Mouse (Mus musculus) small intestine, adult 2 months (tissue): ENCODE measurements around the gene Gnat3.

Experiments
- CTCF ChIP-seq: fragments of 200-500 bp; IDR thresholded peaks from 2 replicates; pipeline ENCODE4 v1.5.1; 2012; ENCODE audit warnings: low read depth, mild to moderate bottlenecking, control low read depth, inconsistent platforms, low read length, moderate library complexity, mixed read lengths; ENCODE audit not compliant: insufficient replicate concordance, insufficient read length; ENCODE audit errors: extremely low read depth
- POLR2A ChIP-seq: fragments of 200-500 bp; IDR thresholded peaks from 2 replicates; pipeline ENCODE4 v1.6.1; 2012; ENCODE audit warnings: low read depth, mild to moderate bottlenecking, control low read depth, inconsistent platforms, low read length, moderate library complexity

DNA sequence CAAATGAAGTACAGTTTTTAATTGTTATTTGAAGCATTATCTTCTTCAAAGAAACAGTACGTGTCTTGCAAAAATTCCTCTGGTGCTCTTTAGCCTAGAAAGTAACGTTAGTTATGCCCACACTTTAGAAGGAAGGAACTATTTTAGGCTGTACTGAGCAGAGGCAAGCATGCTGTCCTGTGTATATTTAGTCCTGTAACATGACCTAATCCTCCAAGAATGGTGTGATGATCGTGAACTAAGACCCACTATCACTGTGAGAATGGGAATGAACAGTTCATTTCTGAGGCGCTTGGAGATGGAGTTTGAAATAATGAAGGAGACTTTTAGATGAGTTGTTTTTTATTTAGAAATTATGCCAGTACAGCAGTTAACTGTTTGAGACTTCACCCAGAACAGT, 20.4 kb downstream of the Gnat3 start:
- TF ChIP-seq CTCF (no peak), POLR2A (no peak)
